Mouse (Mus musculus) midbrain, embryonic 15.5 days (tissue): Measurements from ENCODE around the gene Slc16a12. TPM values are rescaled to one million over a fixed set of nuclear protein-coding genes. Genes with fewer than 3 reads are reported as not detected.

ENCODE experiments used
- ATAC-seq: fragments of 200-750 bp; cut with Nextera tagmentation; replicated peaks from 2 replicates; pipeline ENCODE4 v1.8.0; 2017; ENCODE audit warnings: moderate TSS enrichment
- H3K27ac ChIP-seq: fragments of 300-500 bp; sonication (generic); 2 replicates; pipeline ENCODE4 v1.5.1; 2015; ENCODE audit warnings: mild to moderate bottlenecking, inconsistent platforms
- H3K27me3 ChIP-seq: fragments of 300-500 bp; sonication (generic); replicated peaks from 2 replicates; pipeline ENCODE4 v1.6.1; 2015; ENCODE audit warnings: inconsistent platforms
- H3K36me3 ChIP-seq: fragments of 300-500 bp; sonication (generic); replicated peaks from 2 replicates; pipeline ENCODE4 v1.6.1; 2015; ENCODE audit warnings: inconsistent platforms
- H3K4me1 ChIP-seq: fragments of 300-500 bp; sonication (generic); 2 replicates; pipeline ENCODE4 v1.6.1; 2015; ENCODE audit warnings: inconsistent platforms
- H3K4me2 ChIP-seq: fragments of 300-500 bp; sonication (generic); 2 replicates; pipeline ENCODE4 v1.6.1; 2015; ENCODE audit warnings: inconsistent platforms, mild to moderate bottlenecking, moderate library complexity
- H3K4me3 ChIP-seq: fragments of 300-500 bp; sonication (generic); 2 replicates; pipeline ENCODE4 v1.5.1; 2015; ENCODE audit warnings: mild to moderate bottlenecking, inconsistent platforms
- H3K9ac ChIP-seq: fragments of 300-500 bp; sonication (generic); 2 replicates; pipeline ENCODE4 v1.6.1; 2015; ENCODE audit warnings: mild to moderate bottlenecking, inconsistent platforms
- H3K9me3 ChIP-seq: fragments of 300-500 bp; sonication (generic); 2 replicates; pipeline ENCODE4 v1.6.1; 2016; ENCODE audit warnings: inconsistent platforms
- WGBS: fragments of 180-500 bp; shearing (Covaris S2); methylation state at CpG from one replicate; pipeline ENCODE4 v1.1.7; 2015; ENCODE audit warnings: mixed read lengths; 5-methylcytosine and 5-hydroxymethylcytosine counted together
- polyA plus RNA-seq: library from polyadenylated mRNA; unstranded; fragments of >200 nt; fragmentation: Nextera tagmentation; extraction: Ambion mirVana; gene quantifications from 2 replicates; pipeline ENCODE4 v1.2.1, GENCODE M21; 2015

Gene Slc16a12
- polyA plus RNA-seq, 1 experiment from 2014 or later, result 3.8 TPM

DNA sequence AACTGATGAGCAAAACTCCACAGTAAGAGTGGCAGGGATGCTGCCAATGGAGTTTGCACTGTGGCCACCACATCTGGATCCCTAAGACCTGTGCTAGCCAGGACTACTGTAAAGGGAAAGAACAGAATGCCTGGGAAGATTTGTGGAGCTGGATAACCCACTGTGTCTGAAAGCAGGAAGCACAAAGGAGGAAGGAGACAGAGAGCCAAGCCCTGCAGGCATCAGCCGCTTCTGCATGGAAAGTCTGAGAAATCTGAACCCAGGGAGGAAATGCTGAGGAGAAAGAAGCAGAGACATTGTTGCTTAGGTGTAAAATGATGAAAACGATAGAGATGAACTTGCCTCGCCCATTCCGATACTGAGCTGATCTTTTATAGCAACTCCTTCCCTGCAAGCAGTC is 22.5 kb downstream of the Slc16a12 start:
- no peaks in the 10 kb centered on the region for H3K27me3 ChIP-seq
- no peaks in the 10 kb centered on the region for H3K36me3 ChIP-seq
- H3K27ac ChIP-seq, result no peak overlapping the region
- no peaks in the 10 kb centered on the region for H3K9me3 ChIP-seq
- no peak for ATAC-seq
- H3K4me2 ChIP-seq, result no peak overlapping the region
- no peaks in the 10 kb centered on the region for H3K4me1 ChIP-seq
- H3K4me3 ChIP-seq, result no peak overlapping the region
- no peak overlapping the region for H3K9ac ChIP-seq
- WGBS, result 89% methylated on average over 4 of the region's 4 CpGs

DNA sequence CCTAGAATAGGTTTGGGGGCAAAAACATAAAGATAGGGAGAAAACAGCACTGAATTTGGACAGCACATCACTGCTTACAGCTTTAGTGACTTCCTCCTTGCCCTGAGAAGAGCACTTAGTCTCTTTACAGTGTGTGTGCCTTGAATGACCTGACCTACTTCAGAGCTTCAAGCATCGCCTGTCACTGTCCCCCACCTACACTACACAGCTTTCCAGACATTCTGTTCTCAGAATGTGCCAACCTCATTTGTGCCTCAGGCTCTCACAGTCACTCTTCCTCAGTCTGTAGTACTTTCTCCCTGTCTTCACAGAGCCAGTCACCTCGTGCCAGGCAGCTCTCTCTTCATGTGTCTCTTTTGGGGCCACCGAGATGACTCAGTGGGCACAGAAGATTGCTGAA is 24.5 kb downstream of the Slc16a12 start:
- Histone ChIP-seq H3K4me2 (no peak overlapping the region), H3K27ac (no peak overlapping the region), H3K36me3 (no peaks in the 10 kb centered on the region), H3K4me1 (no peaks in the 10 kb centered on the region), H3K4me3 (no peak overlapping the region), H3K27me3 (no peaks in the 10 kb centered on the region), H3K9me3 (no peaks in the 10 kb centered on the region), H3K9ac (no peak overlapping the region)
- no peak for ATAC-seq
- 85% methylated on average over 3 of the region's 3 CpGs for WGBS

DNA sequence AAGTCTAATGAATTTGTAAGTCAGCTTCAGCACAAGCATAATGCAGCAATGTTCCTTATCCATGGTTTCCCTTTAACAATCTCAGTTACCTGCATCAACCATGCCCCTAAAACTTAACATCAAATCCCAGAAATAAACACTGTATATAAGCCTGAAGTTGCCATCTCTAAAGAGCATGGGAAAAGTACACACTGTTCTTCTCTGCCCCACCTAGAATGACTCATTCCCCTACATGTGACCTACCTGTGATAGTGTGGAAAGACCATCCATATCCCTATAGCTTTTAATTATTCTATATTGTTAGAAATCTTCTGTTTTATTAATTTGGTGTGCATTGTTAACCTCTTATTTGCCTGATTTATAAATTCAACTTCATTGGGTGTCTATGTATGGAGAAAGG is 27.0 kb downstream of the Slc16a12 start:
- no peaks in the 10 kb centered on the region for H3K9me3 ChIP-seq
- no peak overlapping the region for H3K27ac ChIP-seq
- no peaks in the 10 kb centered on the region for H3K4me1 ChIP-seq
- no peaks in the 10 kb centered on the region for H3K36me3 ChIP-seq
- no peak overlapping the region for H3K4me3 ChIP-seq
- no peak overlapping the region for H3K9ac ChIP-seq
- H3K4me2 ChIP-seq, result no peak overlapping the region
- H3K27me3 ChIP-seq, result no peaks in the 10 kb centered on the region
- no peak for ATAC-seq

DNA sequence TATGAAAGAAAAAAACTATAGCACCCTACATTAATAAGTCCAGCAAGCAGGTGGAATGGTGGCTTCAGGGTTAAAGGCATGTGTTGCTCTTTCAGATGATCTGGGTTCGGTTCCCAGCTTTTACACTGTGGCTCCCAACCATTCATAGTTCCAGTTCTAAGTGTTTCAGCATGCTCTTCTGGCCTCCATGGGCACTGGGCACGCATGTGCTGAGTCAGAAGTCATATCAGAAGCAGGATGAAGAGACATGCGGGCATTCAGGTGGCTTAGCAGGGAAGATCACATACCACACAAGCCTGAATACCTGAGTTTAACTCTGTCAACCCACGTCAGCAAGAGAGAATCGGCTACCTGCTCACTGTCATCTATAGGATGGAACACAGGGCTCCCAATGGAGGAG is 28.1 kb downstream of the Slc16a12 start:
- Histone ChIP-seq H3K9ac (no peak overlapping the region), H3K27ac (no peak overlapping the region), H3K9me3 (no peaks in the 10 kb centered on the region), H3K4me3 (no peak overlapping the region), H3K4me2 (no peak overlapping the region), H3K4me1 (no peaks in the 10 kb centered on the region), H3K27me3 (no peaks in the 10 kb centered on the region), H3K36me3 (no peaks in the 10 kb centered on the region)
- 92% methylated on average over 5 of the region's 5 CpGs for WGBS
- ATAC-seq, result no peak

DNA sequence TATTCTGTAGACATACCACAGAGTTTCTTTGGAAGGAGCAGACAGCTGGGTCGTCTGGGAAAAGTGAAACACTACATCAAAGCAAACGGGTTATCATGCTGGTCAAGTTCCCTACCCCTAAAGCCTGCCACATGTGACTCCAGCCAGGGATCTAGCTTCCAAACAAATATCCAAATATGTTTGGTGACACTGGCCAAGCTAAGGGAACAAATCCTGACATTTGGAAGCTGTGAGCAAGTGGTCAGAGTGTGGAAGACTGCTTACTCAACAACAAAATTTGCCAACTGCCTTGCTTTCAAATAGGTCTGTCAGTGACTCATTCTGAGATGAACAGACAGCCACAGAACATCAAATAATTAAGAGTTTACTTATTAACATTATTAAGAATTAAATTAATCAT is 28.6 kb downstream of the Slc16a12 start:
- Histone ChIP-seq H3K4me2 (no peak overlapping the region), H3K4me1 (no peaks in the 10 kb centered on the region), H3K27ac (no peak overlapping the region), H3K27me3 (no peaks in the 10 kb centered on the region), H3K36me3 (no peaks in the 10 kb centered on the region), H3K9ac (no peak overlapping the region), H3K9me3 (no peaks in the 10 kb centered on the region), H3K4me3 (no peak overlapping the region)
- ATAC-seq, result no peak
- WGBS, result 63% methylated on average over 2 of the region's 2 CpGs

DNA sequence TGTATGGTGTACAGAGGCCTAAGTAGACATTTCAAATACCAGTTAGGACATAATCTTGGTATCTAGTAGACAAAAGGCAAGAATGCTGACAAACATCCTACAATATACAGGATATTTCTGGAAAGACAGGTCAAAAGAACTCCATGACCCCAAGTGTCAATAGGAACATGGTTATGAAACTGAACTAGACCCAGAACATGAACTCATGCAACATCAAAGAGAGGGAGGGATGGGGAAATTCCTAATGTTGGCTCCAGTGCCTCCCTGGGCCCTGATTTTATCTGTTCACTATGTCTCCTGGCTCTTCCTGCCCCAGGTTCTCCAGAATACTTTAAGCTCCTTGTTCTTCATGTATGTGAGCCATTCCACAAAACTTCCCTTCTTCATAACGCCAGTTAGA is 31.2 kb downstream of the Slc16a12 start:
- H3K36me3 ChIP-seq, result no peaks in the 10 kb centered on the region
- 73% methylated on average over 1 of the region's 1 CpGs for WGBS
- no peak overlapping the region for H3K4me3 ChIP-seq
- no peak overlapping the region for H3K9ac ChIP-seq
- no peak for ATAC-seq
- H3K27ac ChIP-seq, result no peak overlapping the region
- no peaks in the 10 kb centered on the region for H3K9me3 ChIP-seq
- H3K27me3 ChIP-seq, result no peaks in the 10 kb centered on the region
- no peaks in the 10 kb centered on the region for H3K4me1 ChIP-seq
- H3K4me2 ChIP-seq, result no peak overlapping the region

DNA sequence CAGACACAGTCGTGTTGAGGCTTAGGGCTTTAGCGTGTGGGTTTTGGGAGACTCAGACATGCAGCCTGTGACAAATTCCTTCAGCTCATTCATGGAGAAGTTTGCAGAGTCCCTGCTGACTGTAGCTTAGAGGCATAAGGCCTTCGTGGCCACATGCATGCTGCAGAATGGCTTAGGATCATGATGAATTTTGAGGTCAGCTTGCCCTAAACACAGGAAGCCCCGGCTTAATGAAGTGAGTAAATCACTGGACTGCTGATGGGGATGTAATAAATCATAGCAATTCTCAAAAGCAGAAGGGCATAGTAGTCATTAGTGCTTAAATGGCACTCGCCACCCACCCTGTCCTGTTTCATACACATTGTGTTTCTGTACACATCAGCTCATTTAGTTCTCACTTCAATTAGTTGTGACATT is 32.8 kb downstream of the Slc16a12 start:
- WGBS, result 75% methylated on average over 5 of the region's 5 CpGs
- ATAC-seq, result no peak
- Histone ChIP-seq H3K27me3 (no peaks in the 10 kb centered on the region), H3K4me1 (no peaks in the 10 kb centered on the region), H3K4me3 (no peak overlapping the region), H3K27ac (no peak overlapping the region), H3K9me3 (no peaks in the 10 kb centered on the region), H3K9ac (no peak overlapping the region), H3K4me2 (no peak overlapping the region), H3K36me3 (no peaks in the 10 kb centered on the region)

DNA sequence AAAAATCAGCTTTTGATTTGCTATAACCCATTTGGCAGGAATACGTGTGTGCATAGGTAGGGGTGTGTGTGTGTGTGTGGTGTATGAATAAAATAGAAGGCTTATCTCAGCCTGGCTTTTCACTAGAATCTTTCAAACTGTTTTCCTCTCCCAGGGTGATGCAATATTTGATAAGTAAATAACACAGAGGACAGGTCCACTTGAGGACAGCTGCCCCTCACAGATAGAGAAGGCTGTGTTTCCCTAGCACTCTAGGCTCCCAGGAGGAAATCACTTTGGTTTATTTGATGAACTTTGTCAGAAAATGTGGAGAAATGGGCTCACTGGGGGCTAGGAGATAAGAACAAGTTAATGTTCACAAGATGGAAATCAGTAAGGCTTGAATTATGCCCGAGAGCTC is 35.0 kb downstream of the Slc16a12 start:
- ATAC-seq, result no peak
- Histone ChIP-seq H3K27me3 (no peaks in the 10 kb centered on the region), H3K27ac (no peak overlapping the region), H3K4me1 (no peaks in the 10 kb centered on the region), H3K9me3 (no peaks in the 10 kb centered on the region), H3K9ac (no peak overlapping the region), H3K4me2 (no peak overlapping the region), H3K36me3 (no peaks in the 10 kb centered on the region), H3K4me3 (no peak overlapping the region)
- WGBS, result 69% methylated on average over 2 of the region's 2 CpGs

DNA sequence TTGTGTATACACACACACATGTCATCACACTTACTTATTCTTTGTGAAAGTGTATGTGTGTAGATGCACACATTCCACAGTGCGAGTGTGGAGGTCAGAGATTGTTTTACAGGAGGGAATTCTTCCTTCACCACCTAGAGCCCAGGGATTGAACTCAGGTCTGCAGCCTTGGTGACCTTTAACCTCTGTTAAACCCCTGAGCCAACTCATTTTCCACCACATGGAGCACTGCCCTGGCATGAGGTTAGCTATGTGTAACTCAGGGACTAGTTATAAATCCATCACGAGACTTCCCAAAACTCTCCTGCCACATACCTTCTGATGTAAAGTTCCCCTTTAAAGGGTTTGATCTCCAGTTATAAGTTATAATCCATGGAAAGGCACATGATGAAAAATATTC is 38.9 kb downstream of the Slc16a12 start:
- Histone ChIP-seq H3K4me1 (no peaks in the 10 kb centered on the region), H3K27me3 (no peaks in the 10 kb centered on the region), H3K9ac (no peak overlapping the region), H3K9me3 (no peaks in the 10 kb centered on the region), H3K27ac (no peak overlapping the region), H3K4me3 (no peak overlapping the region), H3K36me3 (no peaks in the 10 kb centered on the region), H3K4me2 (no peak overlapping the region)
- ATAC-seq, result no peak
- WGBS, result 93% methylated on average over 2 of the region's 2 CpGs

DNA sequence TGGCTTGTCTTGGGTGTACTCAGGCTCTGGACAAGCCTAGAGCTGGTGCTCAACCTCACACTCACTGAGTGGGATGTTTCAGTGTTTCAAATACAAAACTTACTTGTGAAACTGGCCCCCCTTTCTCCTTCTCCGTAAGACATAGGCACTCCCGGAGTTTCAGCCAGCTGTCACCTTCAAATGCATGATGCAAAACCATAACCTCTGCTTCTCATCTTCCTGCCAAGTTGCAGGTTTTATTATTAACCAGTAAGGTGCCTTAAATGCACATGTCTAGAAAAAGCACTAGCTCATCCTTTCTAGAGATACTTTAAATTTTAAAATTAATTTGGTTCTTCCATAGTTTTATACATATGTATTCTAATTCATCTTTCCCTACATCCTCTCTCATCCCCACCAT is 39.5 kb downstream of the Slc16a12 start:
- 85% methylated on average over 2 of the region's 2 CpGs for WGBS
- ATAC-seq, result no peak

DNA sequence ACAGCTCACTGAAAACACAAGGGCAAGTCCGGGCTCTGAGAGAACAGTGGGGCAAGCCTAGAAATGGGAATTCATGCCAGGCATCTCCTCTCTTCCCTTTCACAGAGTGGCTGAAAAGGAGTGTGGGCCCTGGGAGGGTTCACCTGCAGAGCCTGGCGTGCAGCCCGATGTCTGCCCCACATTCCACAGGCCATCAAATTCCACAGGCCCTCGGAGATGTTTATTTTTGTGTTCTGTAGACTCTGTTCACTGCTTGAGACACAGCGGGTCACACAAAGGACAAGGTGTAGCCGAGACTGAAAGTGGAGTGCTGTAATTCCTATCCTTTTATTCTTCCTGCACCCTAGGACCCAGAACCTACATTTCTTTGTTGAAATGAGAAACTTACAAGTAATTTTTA is 40.8 kb downstream of the Slc16a12 start:
- H3K4me2 ChIP-seq, result no peak overlapping the region
- no peaks in the 10 kb centered on the region for H3K36me3 ChIP-seq
- no peaks in the 10 kb centered on the region for H3K9me3 ChIP-seq
- H3K9ac ChIP-seq, result no peak overlapping the region
- no peaks in the 10 kb centered on the region for H3K4me1 ChIP-seq
- H3K27me3 ChIP-seq, result no peaks in the 10 kb centered on the region
- ATAC-seq, result no peak
- no peak overlapping the region for H3K27ac ChIP-seq
- 73% methylated on average over 6 of the region's 6 CpGs for WGBS
- H3K4me3 ChIP-seq, result no peak overlapping the region

More for the DNA sequence above, 39.5 kb downstream of the Slc16a12 start:
- Histone ChIP-seq H3K4me3 (no peak overlapping the region), H3K4me2 (no peak overlapping the region), H3K27ac (no peak overlapping the region), H3K4me1 (no peaks in the 10 kb centered on the region), H3K9me3 (no peaks in the 10 kb centered on the region), H3K36me3 (no peaks in the 10 kb centered on the region), H3K9ac (no peak overlapping the region), H3K27me3 (no peaks in the 10 kb centered on the region)

DNA sequence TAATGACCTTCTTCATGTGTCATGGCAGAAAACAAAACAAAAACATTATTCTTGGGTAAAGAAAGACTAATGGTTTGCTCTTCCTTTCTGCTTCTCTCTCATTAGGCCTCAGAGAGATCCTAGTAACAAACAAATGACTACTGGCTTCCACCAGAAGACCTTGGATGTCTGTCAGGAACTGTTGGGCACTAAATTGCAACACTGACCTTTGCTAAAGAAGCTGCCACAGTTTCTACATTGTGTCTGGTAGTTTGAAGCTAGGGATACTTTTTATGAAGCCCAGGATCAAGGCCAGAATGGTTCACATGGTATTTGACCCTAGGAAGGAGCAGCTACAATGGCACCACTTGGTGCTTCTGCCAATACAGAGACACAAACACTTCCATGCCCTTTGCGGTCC is 41.9 kb downstream of the Slc16a12 start:
- H3K36me3 ChIP-seq, result no peaks in the 10 kb centered on the region
- no peak overlapping the region for H3K4me2 ChIP-seq
- H3K9ac ChIP-seq, result no peak overlapping the region
- no peaks in the 10 kb centered on the region for H3K4me1 ChIP-seq
- no peaks in the 10 kb centered on the region for H3K27me3 ChIP-seq
- H3K9me3 ChIP-seq, result no peaks in the 10 kb centered on the region
- H3K27ac ChIP-seq, result no peak overlapping the region
- WGBS, result 95% methylated on average over 1 of the region's 1 CpGs
- no peak for ATAC-seq
- no peak overlapping the region for H3K4me3 ChIP-seq

DNA sequence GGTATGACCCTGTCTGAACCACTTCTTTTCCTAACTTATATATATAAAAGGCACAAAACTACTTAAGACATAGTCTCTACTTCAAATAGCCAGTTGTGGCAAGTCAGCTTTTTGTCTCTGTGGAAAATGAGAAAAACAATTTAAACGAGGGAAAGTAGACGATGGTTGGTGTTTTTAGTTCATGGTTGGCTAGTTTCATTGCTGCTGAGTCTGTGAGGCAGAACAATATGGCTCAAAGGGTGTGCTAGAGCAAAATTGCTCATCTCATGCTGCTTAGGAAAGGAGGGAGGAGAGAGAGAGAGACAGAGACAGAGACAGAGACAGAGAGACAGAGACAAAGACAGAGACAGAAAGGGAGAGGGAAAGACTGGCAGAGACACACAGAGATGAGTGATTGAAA is 47.8 kb downstream of the Slc16a12 start:
- Histone ChIP-seq H3K9me3 (no peaks in the 10 kb centered on the region), H3K27me3 (no peaks in the 10 kb centered on the region), H3K4me1 (no peaks in the 10 kb centered on the region), H3K4me3 (no peak overlapping the region), H3K9ac (no peak overlapping the region), H3K27ac (no peak overlapping the region), H3K4me2 (no peak overlapping the region), H3K36me3 (no peaks in the 10 kb centered on the region)
- ATAC-seq, result no peak
- 57% methylated on average over 2 of the region's 2 CpGs for WGBS

DNA sequence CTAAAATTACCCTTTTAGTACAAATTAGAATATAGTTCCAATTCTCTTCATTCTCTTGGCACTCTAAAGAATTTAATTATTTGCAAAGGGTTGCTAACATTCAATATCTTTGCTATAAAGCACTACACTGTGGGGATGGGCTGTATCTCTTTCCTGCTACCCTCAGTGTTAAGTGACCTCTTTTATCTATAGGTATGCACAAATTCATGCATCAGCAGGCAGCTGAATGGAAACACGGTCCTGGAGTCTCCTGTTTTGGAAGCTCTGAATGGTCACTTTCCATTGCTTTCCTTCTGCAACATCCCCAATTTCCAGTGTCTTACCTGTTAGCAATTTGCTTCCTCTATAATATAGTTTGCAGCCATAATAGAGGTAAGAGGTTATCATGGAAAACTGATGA is 48.2 kb downstream of the Slc16a12 start:
- ATAC-seq, result no peak
- 49% methylated on average over 1 of the region's 1 CpGs for WGBS
- no peaks in the 10 kb centered on the region for H3K36me3 ChIP-seq
- no peak overlapping the region for H3K4me2 ChIP-seq
- H3K9me3 ChIP-seq, result no peaks in the 10 kb centered on the region
- no peak overlapping the region for H3K4me3 ChIP-seq
- no peak overlapping the region for H3K27ac ChIP-seq
- no peaks in the 10 kb centered on the region for H3K4me1 ChIP-seq
- H3K9ac ChIP-seq, result no peak overlapping the region
- no peaks in the 10 kb centered on the region for H3K27me3 ChIP-seq
